Mouse (Mus musculus) cerebellum, adult 2 months (tissue): Measurements from ENCODE around the gene Ror1. TPM values are rescaled to one million over a fixed set of nuclear protein-coding genes. Genes with fewer than 3 reads are reported as not detected.

Experiments
- DNase-seq, 2 experiments: peaks; one replicate each; pipeline ENCODE4 v3.0.0; 2021
- H3K27ac ChIP-seq: fragments of 200-500 bp; 2 replicates; pipeline ENCODE4 v1.5.1; 2012; ENCODE audit warnings: low read length, control low read depth, inconsistent platforms; ENCODE audit not compliant: insufficient read depth
- H3K27me3 ChIP-seq: fragments of 200-500 bp; 2 replicates; pipeline ENCODE4 v1.6.1; 2012; ENCODE audit warnings: inconsistent platforms, mild to moderate bottlenecking, low read length, moderate library complexity; ENCODE audit not compliant: control insufficient read depth, insufficient read depth
- H3K4me1 ChIP-seq: fragments of 200-500 bp; 2 replicates; pipeline ENCODE4 v1.6.1; 2011; ENCODE audit warnings: low read length; ENCODE audit not compliant: control insufficient read depth, insufficient read depth
- H3K4me3 ChIP-seq: fragments of 200-500 bp; replicated peaks from 2 replicates; pipeline ENCODE3; 2011; ENCODE audit warnings: mild to moderate bottlenecking, low read depth, low read length, control low read depth; ENCODE audit not compliant: insufficient read depth
- CTCF ChIP-seq: fragments of 200-500 bp; IDR thresholded peaks from 2 replicates; pipeline ENCODE4 v1.5.1; 2011; ENCODE audit warnings: low read depth, mild to moderate bottlenecking, control low read depth, low read length, moderate library complexity, borderline replicate concordance; ENCODE audit not compliant: insufficient read depth
- POLR2A ChIP-seq: fragments of 200-500 bp; IDR thresholded peaks from 2 replicates; pipeline ENCODE4 v1.6.1; 2011; ENCODE audit warnings: low read length, control low read depth, borderline replicate concordance; ENCODE audit not compliant: insufficient read depth
- WGBS: fragments of 180-500 bp; shearing (Covaris S2); methylation state at CpG from one replicate; pipeline ENCODE4 v1.1.7; 2018; 5-methylcytosine and 5-hydroxymethylcytosine counted together
- polyA plus RNA-seq: library from polyadenylated mRNA; depleted of rRNA; stranded (reverse); fragments of >200 nt; gene quantifications from 2 replicates; pipeline ENCODE4 v1.2.3, GENCODE M21; 2012

The Ror1 gene
- polyA plus RNA-seq, 1 experiment: 3.8 TPM

DNA sequence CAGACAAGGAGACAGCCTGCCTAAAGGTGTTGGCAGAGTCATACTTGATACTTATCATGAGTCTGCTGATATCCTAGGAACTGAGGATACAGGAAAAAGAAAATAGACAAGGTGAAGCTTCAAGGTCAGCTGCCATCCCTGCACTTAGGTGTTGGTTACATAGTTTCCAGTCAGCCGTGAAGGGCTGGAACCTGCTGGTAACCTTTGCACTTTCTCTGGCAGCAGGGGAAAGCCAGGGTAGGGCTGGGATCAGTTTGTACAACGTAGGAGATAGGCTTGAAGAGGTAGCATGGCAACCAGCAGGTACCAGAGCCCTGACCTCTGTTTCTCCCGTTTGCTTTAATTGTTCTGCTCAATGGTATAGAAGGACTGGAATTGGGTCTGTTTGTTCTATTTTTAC lies 281.6 kb downstream of the Ror1 start:
- WGBS: 82% methylated on average over 3 of the region's 3 CpGs
- Histone ChIP-seq H3K27ac (peak overlapping the region; percentile 40; the same call in 1 of the 2 replicates), H3K4me1 (peaks cover 17% of the 10 kb centered on the region; the same call in 1 of the 2 replicates), H3K4me3 (no peak overlapping the region), H3K27me3 (no peaks in the 10 kb centered on the region)
- TF ChIP-seq CTCF (no peak), POLR2A (no peak)
- DNase-seq: no peak

DNA sequence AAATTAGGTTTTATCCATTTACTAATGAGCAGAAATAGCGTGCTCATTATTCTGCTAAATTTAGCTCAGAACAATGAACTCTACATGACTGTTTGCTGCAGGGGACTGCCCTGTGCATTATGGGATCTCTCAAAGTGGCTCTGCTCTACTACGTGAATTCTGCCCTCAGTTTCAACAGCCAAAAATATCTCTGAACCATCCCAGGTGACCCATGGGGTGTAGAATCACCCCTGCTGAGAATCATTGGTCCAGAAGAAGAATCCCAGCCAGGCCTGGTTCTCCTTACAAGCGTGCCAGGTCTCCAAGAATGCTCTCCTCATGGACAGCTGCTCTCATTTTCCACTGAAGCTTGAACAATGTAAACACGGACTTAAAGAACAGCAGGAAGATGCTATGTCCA lies 282.4 kb downstream of the Ror1 start:
- peak; percentile 60 to 84 for DNase-seq
- Histone ChIP-seq H3K27me3 (no peaks in the 10 kb centered on the region), H3K4me1 (peaks cover 17% of the 10 kb centered on the region; the same call in 1 of the 2 replicates), H3K27ac (peak overlapping the region; percentile 52; the same call in 1 of the 2 replicates), H3K4me3 (no peak overlapping the region)
- WGBS: 14% methylated on average over 4 of the region's 4 CpGs
- no peak for TF ChIP-seq CTCF
- no peak for TF ChIP-seq POLR2A

DNA sequence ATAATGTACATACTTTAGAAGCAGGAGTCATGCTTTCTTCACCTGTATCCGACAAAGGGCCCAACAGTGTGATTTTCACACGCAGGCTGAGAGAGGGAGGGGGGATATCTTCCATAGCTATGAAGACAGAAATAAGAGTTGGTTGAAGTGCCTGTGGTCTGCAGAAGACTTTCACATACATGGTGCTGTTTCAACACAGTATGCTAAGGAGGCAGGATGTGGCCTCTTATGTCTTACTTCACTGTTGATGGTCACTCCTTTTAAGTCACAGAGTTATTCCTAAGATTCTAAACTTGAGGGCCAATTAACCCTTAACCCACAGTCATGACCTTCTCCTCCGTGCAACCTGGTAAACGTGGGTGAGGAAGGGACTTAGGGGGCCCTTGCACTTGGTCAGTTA lies 286.2 kb downstream of the Ror1 start:
- no peak for DNase-seq
- no peak for TF ChIP-seq CTCF
- TF ChIP-seq POLR2A: no peak
- WGBS: 91% methylated on average over 4 of the region's 4 CpGs
- Histone ChIP-seq H3K4me3 (no peak overlapping the region), H3K27ac (no peak overlapping the region), H3K27me3 (no peaks in the 10 kb centered on the region), H3K4me1 (peaks cover 22% of the 10 kb centered on the region)

DNA sequence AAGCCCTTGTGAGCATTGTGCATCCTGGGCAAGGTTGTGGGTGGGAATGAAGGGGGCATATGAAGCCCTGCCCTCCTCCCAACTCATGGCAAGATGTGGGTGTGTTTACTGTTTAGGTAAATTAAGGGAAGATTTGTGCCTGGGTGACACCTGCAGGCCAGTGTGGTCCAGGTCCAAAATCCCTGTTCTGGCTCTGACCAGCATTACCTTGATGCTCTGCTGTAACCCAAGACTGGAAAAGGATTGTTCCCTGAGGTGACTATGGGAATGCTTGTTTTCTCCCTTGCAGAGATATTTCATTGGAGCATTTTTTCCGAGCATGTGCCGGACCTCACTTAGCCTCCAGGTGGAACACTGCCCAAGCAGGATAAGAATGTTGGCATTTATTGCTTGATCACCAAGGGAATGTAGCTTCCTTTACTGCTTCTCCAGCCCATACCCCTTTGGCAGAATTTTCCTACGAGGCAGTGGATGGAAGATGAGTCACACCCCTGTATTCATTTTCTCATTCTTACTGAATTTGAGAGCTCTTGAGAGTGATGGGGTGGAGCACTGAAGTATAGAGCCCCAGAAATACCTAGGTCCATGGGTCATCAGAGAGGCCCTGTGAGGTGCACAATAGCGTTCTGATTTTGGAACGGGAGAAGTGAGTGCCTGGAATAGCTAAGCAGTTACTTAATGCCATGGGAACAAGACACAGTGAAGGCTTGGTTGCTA lies 290.8 kb downstream of the Ror1 start:
- DNase-seq: peak; percentile 45 to 66
- H3K27me3 ChIP-seq: no peaks in the 10 kb centered on the region
- no peak overlapping the region for H3K4me3 ChIP-seq
- WGBS: 17% methylated on average over 5 of the region's 5 CpGs
- H3K27ac ChIP-seq: 0 out of 2 replicates have a peak overlapping the region, but pooled peaks have one; percentile 17
- TF ChIP-seq POLR2A (no peak), CTCF (peak; percentile 56; the same call in 1 of the 2 replicates)
- peaks cover 18% of the 10 kb centered on the region for H3K4me1 ChIP-seq

DNA sequence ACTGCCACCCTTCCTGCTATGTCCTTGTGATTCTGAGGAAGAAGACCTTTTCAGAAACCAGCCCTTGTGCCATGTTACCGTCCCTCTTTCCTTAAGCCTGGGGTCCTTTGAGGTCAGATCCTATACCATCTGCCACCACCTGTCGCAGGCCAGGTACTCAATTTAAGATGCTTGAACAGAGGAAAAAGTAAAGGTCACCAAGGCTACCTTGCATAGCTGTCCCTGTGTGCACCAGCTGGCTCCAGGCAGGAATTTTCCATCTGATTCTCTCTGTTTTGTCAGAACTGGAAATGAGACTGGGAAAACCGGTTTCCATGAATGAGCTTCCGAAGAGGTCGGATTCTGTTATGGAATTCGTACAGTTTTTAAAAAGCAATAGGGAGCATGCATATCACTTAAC lies 294.8 kb downstream of the Ror1 start:
- no peaks in the 10 kb centered on the region for H3K27me3 ChIP-seq
- no peak overlapping the region for H3K4me3 ChIP-seq
- peak overlapping the region; percentile 85 for H3K27ac ChIP-seq
- peaks cover 44% of the 10 kb centered on the region for H3K4me1 ChIP-seq
- WGBS: 22% methylated on average over 6 of the region's 6 CpGs
- peak; percentile 48 to 72 for DNase-seq
- TF ChIP-seq POLR2A (no peak), CTCF (no peak)

DNA sequence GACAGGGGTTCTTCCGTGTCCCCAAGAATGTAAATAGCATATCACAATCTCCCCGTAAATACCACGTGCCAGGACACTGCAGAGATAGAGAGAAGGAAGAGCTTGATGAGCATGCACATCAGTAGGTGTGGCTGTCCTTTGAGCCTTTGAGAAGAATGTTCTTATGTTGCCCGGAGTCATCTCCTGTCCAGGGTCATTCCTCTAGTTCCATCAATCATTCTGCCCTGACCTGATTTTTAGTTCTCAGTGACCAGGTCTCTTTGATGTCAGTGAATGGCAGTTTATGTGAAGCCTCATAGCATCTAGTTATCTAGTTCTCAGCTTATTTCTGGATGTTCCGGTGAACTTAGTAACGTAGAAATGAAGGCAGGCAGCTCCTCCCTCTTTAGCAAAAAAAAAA lies 295.4 kb downstream of the Ror1 start:
- peak overlapping the region; percentile 85; the same call in 1 of the 2 replicates for H3K27ac ChIP-seq
- TF ChIP-seq POLR2A (no peak), CTCF (no peak)
- H3K27me3 ChIP-seq: no peaks in the 10 kb centered on the region
- H3K4me3 ChIP-seq: no peak overlapping the region
- 90% methylated on average over 6 of the region's 6 CpGs for WGBS
- no peak for DNase-seq
- peaks cover 45% of the 10 kb centered on the region for H3K4me1 ChIP-seq

DNA sequence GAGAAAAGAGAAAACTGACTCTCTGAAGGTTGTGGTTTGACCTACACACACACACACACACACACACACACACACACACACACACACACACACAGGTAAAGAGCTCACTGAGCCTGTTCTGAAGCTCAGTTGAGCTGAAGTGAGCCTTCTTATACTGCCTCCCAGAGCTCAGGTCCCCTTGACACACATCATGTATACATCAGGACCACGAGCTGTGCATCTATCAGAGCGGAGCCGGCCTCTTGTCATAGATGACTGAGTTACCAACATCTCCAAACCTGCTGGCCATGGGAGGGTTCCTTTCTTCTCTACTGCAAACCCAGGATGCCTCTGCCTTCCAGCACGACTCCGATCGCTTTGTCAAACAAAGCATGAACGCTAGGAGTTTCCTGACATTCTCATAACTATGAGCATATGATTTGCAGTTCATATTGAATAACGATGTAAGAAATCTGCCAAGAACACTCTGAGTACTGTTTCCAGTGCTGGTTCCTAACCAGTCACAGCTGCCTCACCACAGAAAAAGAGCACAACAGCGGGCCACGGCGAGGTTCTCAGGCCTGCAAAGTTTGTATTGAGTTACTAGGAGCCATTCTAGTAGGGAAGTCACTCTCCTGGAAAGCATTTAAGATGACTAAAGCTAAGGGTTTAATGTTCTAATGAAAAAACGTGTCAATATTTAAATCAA lies 297.9 kb downstream of the Ror1 start:
- Histone ChIP-seq H3K4me1 (peaks cover 38% of the 10 kb centered on the region), H3K27me3 (no peaks in the 10 kb centered on the region), H3K4me3 (no peak overlapping the region), H3K27ac (no peak overlapping the region)
- no peak for TF ChIP-seq CTCF
- TF ChIP-seq POLR2A: no peak
- 80% methylated on average over 12 of the region's 12 CpGs for WGBS
- no peak for DNase-seq

DNA sequence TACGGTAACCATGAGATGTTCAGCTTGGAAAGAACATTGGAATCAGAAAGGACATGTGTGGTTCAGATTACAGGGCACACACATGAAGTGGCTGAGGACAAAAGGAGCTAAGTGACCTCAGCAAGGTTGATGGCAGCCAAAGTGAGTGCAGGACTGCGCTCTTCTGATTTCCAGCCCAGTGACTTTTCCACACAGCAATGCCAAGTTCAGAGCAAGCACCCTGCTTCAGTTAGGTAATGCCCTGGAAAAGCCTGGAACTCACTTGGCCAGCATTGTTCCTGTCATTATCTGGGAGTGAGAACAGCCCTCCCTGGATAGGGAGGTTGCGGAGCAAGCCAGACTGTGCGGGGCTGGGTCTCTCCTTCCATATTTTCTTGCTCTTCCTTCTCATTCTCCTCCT lies 299.8 kb downstream of the Ror1 start:
- WGBS: 51% methylated on average over 4 of the region's 4 CpGs
- DNase-seq: peak in 1 of 2 experiments; percentile 39
- H3K27me3 ChIP-seq: no peaks in the 10 kb centered on the region
- H3K4me3 ChIP-seq: no peak overlapping the region
- no peak overlapping the region for H3K27ac ChIP-seq
- peaks cover 34% of the 10 kb centered on the region for H3K4me1 ChIP-seq
- TF ChIP-seq CTCF (no peak), POLR2A (no peak)
